Mouse (Mus musculus) midbrain, embryonic 12.5 days (tissue): Measurements from ENCODE around the gene Siae. TPM values are rescaled to one million over a fixed set of nuclear protein-coding genes. Genes with fewer than 3 reads are reported as not detected.

Source experiments
- ATAC-seq: fragments of 200-750 bp; cut with Nextera tagmentation; 2 replicates; pipeline ENCODE4 v1.8.0; 2017; ENCODE audit warnings: low read depth, moderate TSS enrichment, moderate library complexity; ENCODE audit not compliant: low FRiP score
- H3K27ac ChIP-seq: fragments of 300-500 bp; sonication (generic); replicated peaks from 2 replicates; pipeline ENCODE4 v1.5.1; 2016; ENCODE audit warnings: mild to moderate bottlenecking
- H3K27me3 ChIP-seq: fragments of 300-500 bp; sonication (generic); 2 replicates; pipeline ENCODE4 v1.6.1; 2016; ENCODE audit warnings: mild to moderate bottlenecking
- H3K36me3 ChIP-seq: fragments of 300-500 bp; sonication (generic); 2 replicates; pipeline ENCODE4 v1.6.1; 2016
- H3K4me1 ChIP-seq: fragments of 300-500 bp; sonication (generic); 2 replicates; pipeline ENCODE4 v1.6.1; 2016
- H3K4me2 ChIP-seq: fragments of 300-500 bp; sonication (generic); replicated peaks from 2 replicates; pipeline ENCODE4 v1.6.1; 2016; ENCODE audit warnings: mild to moderate bottlenecking, moderate library complexity
- H3K4me3 ChIP-seq: fragments of 300-500 bp; sonication (generic); 2 replicates; pipeline ENCODE4 v1.5.1; 2016; ENCODE audit warnings: mild to moderate bottlenecking
- H3K9ac ChIP-seq: fragments of 300-500 bp; sonication (generic); replicated peaks from 2 replicates; pipeline ENCODE4 v1.6.1; 2016; ENCODE audit warnings: mild to moderate bottlenecking, moderate library complexity
- H3K9me3 ChIP-seq: fragments of 300-500 bp; sonication (generic); 2 replicates; pipeline ENCODE4 v1.6.1; 2016; ENCODE audit warnings: mild to moderate bottlenecking
- WGBS: fragments of 180-500 bp; shearing (Covaris S2); methylation state at CpG from one replicate; pipeline ENCODE4 v1.1.7; 2016; 5-methylcytosine and 5-hydroxymethylcytosine counted together
- polyA plus RNA-seq: library from polyadenylated mRNA; unstranded; fragments of >200 nt; fragmentation: Nextera tagmentation; extraction: Ambion mirVana; gene quantifications from 2 replicates; pipeline ENCODE4 v1.2.1, GENCODE M21; 2016

The Siae gene
- polyA plus RNA-seq, 1 experiment from 2014 or later: 6.8 TPM

GRCm38 (mm10) chr9:37636800-37637542 lies 81.5 kb downstream of the Siae start:
- H3K4me1 ChIP-seq: no peaks in the 10 kb centered on the region
- no peak overlapping the region for H3K4me2 ChIP-seq
- H3K9me3 ChIP-seq: no peaks in the 10 kb centered on the region
- no peak for ATAC-seq
- H3K36me3 ChIP-seq: no peaks in the 10 kb centered on the region
- no peak overlapping the region for H3K9ac ChIP-seq
- H3K27ac ChIP-seq: no peak overlapping the region
- WGBS: 71% methylated on average over 6 of the region's 6 CpGs
- H3K27me3 ChIP-seq: no peaks in the 10 kb centered on the region
- no peak overlapping the region for H3K4me3 ChIP-seq

DNA sequence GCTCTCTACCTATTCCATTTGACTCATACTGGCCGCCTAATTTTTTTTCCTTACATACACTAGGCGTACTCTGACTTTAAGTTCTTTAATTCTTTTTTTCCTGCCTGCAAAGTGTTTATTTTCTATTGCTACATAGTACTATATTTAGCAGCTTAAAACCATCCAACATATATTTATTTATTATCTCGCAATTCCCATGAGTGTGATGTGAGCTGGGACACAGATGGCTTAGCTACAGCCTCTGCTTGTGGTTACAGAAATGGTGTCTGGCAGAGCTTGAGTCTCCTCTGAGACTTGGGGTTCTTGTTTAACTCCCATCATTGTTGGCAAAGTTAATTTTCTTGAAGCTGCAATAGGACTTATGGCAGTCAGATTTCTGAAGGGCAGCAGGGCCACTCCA lies 83.2 kb downstream of the Siae start:
- H3K9ac ChIP-seq: no peak overlapping the region
- ATAC-seq: no peak
- 88% methylated on average over 3 of the region's 3 CpGs for WGBS
- H3K27me3 ChIP-seq: no peaks in the 10 kb centered on the region
- H3K4me2 ChIP-seq: no peak overlapping the region
- no peak overlapping the region for H3K27ac ChIP-seq
- no peaks in the 10 kb centered on the region for H3K4me1 ChIP-seq
- H3K9me3 ChIP-seq: no peaks in the 10 kb centered on the region
- no peaks in the 10 kb centered on the region for H3K36me3 ChIP-seq
- no peak overlapping the region for H3K4me3 ChIP-seq

DNA sequence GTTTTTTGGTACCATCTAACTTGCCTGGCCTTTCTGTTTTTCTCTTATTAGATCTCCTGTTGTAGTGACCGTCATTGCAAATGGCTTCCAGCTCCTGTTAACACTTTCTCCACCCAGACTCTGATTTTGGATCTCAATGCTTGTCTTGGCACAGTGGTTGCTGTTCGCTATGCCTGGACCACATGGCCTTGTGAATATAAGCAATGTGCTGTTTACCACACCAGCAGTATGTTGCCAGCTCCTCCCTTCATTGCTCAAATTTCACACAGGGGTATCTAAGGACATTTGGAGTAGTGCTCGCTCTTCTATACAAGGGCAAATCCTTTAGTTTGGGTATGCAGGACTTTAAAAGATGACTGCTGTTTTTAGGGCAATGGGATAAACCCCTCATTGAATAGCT lies 90.7 kb downstream of the Siae start:
- Histone ChIP-seq H3K9me3 (no peaks in the 10 kb centered on the region), H3K36me3 (peaks cover 44% of the 10 kb centered on the region), H3K27me3 (no peaks in the 10 kb centered on the region), H3K4me1 (no peaks in the 10 kb centered on the region), H3K4me3 (no peak overlapping the region), H3K4me2 (no peak overlapping the region), H3K27ac (no peak overlapping the region), H3K9ac (no peak overlapping the region)
- 84% methylated on average over 3 of the region's 3 CpGs for WGBS
- ATAC-seq: no peak

- Histone ChIP-seq H3K36me3 (peaks cover 73% of the 10 kb centered on the region), H3K9ac (no peak overlapping the region), H3K27me3 (no peaks in the 10 kb centered on the region), H3K4me3 (no peak overlapping the region), H3K4me1 (0 out of 2 replicates have a peak, but pooled peaks cover 1% of the 10 kb centered on the region), H3K9me3 (no peaks in the 10 kb centered on the region), H3K4me2 (no peak overlapping the region), H3K27ac (no peak overlapping the region)
- 95% methylated on average over 5 of the region's 5 CpGs for WGBS
- ATAC-seq: no peak
Observed at GRCm38 (mm10) chr9:37650639-37651038, 95.1 kb downstream of the Siae start.

- Histone ChIP-seq H3K27ac (no peak overlapping the region), H3K4me2 (no peak overlapping the region), H3K9me3 (no peaks in the 10 kb centered on the region), H3K4me1 (peaks cover 14% of the 10 kb centered on the region), H3K36me3 (peaks cover 52% of the 10 kb centered on the region), H3K4me3 (no peak overlapping the region), H3K27me3 (no peaks in the 10 kb centered on the region), H3K9ac (no peak overlapping the region)
- WGBS: 85% methylated on average over 5 of the region's 5 CpGs
- ATAC-seq: no peak
Observed at GRCm38 (mm10) chr9:37653836-37654235, 98.3 kb downstream of the Siae start.

- peaks cover 14% of the 10 kb centered on the region for H3K4me1 ChIP-seq
- H3K4me2 ChIP-seq: peak overlapping the region; percentile 78
- H3K36me3 ChIP-seq: peaks cover 32% of the 10 kb centered on the region
- no peaks in the 10 kb centered on the region for H3K9me3 ChIP-seq
- no peaks in the 10 kb centered on the region for H3K27me3 ChIP-seq
- H3K9ac ChIP-seq: peak overlapping the region; percentile 75; the same call in 1 of the 2 replicates
- H3K27ac ChIP-seq: no peak overlapping the region
- no peak for ATAC-seq
- WGBS: 69% methylated on average over 8 of the region's 8 CpGs
- H3K4me3 ChIP-seq: peak overlapping the region; percentile 80
Observed at GRCm38 (mm10) chr9:37655961-37656360, 100.5 kb downstream of the Siae start.

- peak overlapping the region; percentile 75 for H3K9ac ChIP-seq
- WGBS: 5% methylated on average over 10 of the region's 10 CpGs
- H3K4me1 ChIP-seq: peaks cover 14% of the 10 kb centered on the region
- H3K4me2 ChIP-seq: peak overlapping the region; percentile 78
- H3K27ac ChIP-seq: no peak overlapping the region
- peaks cover 27% of the 10 kb centered on the region for H3K36me3 ChIP-seq
- H3K27me3 ChIP-seq: no peaks in the 10 kb centered on the region
- no peaks in the 10 kb centered on the region for H3K9me3 ChIP-seq
- ATAC-seq: 0 out of 2 replicates have a peak, but pooled peaks have one; percentile 48
- peak overlapping the region; percentile 80 for H3K4me3 ChIP-seq
Observed at GRCm38 (mm10) chr9:37656439-37656881, 101.0 kb downstream of the Siae start.

DNA sequence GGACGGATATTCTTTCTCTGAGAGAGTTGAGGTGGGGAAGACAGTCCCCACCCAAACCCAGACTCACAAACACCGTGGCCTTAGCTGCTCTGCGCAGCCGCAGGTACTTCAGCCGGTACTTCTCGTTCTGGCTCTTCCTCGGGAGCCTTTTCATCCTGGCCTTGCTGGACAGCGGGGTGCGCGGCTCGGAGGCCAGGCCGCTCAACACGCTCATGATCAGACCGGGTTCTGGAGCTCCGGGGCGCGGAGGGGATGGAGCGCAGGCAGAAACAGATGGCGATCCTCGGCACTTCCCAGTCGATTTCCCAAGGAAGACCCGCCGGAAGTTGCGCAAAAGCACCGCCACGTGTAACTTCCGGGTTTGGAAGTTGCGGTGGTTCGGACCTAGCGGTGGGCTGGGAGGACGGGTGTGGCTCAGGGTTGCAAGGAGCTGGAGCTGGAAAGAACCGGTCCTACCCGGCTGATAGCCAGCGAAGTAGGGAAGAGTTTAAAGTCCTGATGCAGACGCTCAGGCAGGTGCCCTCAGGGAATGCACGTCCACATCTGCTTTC lies 101.5 kb downstream of the Siae start, which contains the start of gene Tbrg1:
Gene Tbrg1, minus strand, starts transcription at position 382 of the 551 bp plus-strand sequence.
- peaks cover 14% of the 10 kb centered on the region for H3K4me1 ChIP-seq
- peak within 1 kb of the TSS; percentile 78 for H3K4me2 ChIP-seq
- no peaks in the 10 kb centered on the region for H3K9me3 ChIP-seq
- H3K36me3 ChIP-seq: peaks cover 25% of the 10 kb centered on the region
- peak within 1 kb of the TSS; percentile 75 for H3K9ac ChIP-seq
- under 1% methylated on average over 36 of the region's 36 CpGs for WGBS
- H3K27me3 ChIP-seq: no peaks in the 10 kb centered on the region
- H3K27ac ChIP-seq: peak within 1 kb of the TSS; percentile 52; the same call in 1 of the 2 replicates
- peak; percentile 91 for ATAC-seq
- H3K4me3 ChIP-seq: peak within 1 kb of the TSS; percentile 80

DNA sequence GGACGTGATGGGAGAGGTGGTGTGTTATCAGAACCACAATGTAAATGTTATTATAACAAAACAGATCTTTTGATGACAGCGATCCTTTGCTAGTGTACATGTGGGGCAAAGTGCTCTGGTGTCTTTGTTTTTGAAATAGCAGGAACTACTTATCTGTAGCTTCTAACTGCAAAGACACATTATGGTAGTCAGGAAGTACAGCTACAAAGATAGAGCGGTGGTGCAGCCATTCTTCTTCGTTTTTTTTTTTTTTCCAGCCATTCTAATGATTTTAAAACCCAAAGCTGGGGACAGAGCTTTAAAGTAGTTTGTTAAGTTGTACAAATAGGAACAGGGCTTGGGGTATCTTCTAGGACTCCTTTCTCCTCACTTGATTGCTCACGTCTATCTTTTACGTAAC lies 103.9 kb downstream of the Siae start:
- Histone ChIP-seq H3K4me1 (peaks cover 14% of the 10 kb centered on the region), H3K36me3 (peaks cover under 1% of the 10 kb centered on the region; the same call in 1 of the 2 replicates), H3K9ac (no peak overlapping the region), H3K27me3 (no peaks in the 10 kb centered on the region), H3K9me3 (no peaks in the 10 kb centered on the region), H3K4me3 (no peak overlapping the region), H3K4me2 (no peak overlapping the region), H3K27ac (no peak overlapping the region)
- 82% methylated on average over 6 of the region's 6 CpGs for WGBS
- no peak for ATAC-seq

DNA sequence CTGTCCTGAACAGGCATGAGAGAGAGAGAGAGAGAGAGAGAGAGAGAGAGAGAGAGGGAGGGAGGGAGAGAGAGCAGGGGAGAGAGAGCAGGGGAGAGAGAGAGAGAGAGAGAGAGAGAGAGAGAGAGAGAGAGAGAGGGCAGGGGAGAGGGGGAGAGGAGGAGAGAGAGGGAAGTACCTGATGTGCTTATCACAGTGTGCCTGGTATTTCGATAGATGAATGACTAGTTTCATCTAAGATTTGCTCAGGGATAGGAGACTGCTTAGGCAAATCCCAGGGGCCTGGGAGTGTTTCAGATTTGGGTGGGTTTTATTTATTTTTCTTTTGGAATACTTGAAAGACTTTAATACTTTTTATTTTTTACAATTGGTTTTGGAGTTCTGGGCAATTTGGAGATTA lies 107.7 kb downstream of the Siae start:
- 80% methylated on average over 1 of the region's 1 CpGs for WGBS
- Histone ChIP-seq H3K27me3 (no peaks in the 10 kb centered on the region), H3K4me2 (no peak overlapping the region), H3K4me3 (no peak overlapping the region), H3K9me3 (no peaks in the 10 kb centered on the region), H3K9ac (no peak overlapping the region), H3K36me3 (no peaks in the 10 kb centered on the region), H3K4me1 (no peaks in the 10 kb centered on the region), H3K27ac (no peak overlapping the region)
- ATAC-seq: no peak

DNA sequence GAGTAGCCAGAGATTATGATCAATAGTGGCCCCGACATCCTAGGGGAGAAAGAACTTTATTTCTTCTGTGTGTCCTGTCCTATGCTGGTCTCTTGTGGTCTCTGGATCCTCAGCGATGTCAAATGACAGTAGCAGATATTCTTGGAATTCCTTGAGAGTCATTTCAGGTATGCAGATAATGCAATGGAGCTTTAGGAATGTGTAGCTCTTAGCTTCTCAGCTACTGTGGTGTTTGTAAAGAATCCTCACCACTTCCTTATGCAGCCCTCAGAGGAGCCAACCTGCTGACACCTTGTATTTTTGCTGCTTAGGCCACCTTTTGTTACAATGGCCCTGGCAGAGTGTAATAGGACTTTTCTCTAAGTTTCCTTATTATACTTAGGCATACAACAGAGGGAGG lies 109.1 kb downstream of the Siae start:
- WGBS: 82% methylated on average over 2 of the region's 2 CpGs
- no peak for ATAC-seq

GRCm38 (mm10) chr9:37666045-37666444 lies 110.5 kb downstream of the Siae start:
- ATAC-seq: no peak
- no peaks in the 10 kb centered on the region for H3K4me1 ChIP-seq
- H3K27me3 ChIP-seq: no peaks in the 10 kb centered on the region
- no peaks in the 10 kb centered on the region for H3K36me3 ChIP-seq
- no peak overlapping the region for H3K4me2 ChIP-seq
- no peak overlapping the region for H3K4me3 ChIP-seq
- 82% methylated on average over 7 of the region's 7 CpGs for WGBS
- no peak overlapping the region for H3K9ac ChIP-seq
- H3K27ac ChIP-seq: no peak overlapping the region
- H3K9me3 ChIP-seq: no peaks in the 10 kb centered on the region

More for the DNA sequence above, 109.1 kb downstream of the Siae start:
- no peaks in the 10 kb centered on the region for H3K4me1 ChIP-seq
- H3K27me3 ChIP-seq: no peaks in the 10 kb centered on the region
- H3K27ac ChIP-seq: no peak overlapping the region
- H3K9ac ChIP-seq: no peak overlapping the region
- H3K36me3 ChIP-seq: no peaks in the 10 kb centered on the region
- H3K4me2 ChIP-seq: no peak overlapping the region
- H3K4me3 ChIP-seq: no peak overlapping the region
- no peaks in the 10 kb centered on the region for H3K9me3 ChIP-seq
